Mouse (Mus musculus): Measurements from ENCODE around the gene Rdh19. TPM values are rescaled to one million over a fixed set of nuclear protein-coding genes. Genes with fewer than 3 reads are reported as not detected.

Rdh19 gene
- polyA plus RNA-seq, 1 experiment: not detected

DNA sequence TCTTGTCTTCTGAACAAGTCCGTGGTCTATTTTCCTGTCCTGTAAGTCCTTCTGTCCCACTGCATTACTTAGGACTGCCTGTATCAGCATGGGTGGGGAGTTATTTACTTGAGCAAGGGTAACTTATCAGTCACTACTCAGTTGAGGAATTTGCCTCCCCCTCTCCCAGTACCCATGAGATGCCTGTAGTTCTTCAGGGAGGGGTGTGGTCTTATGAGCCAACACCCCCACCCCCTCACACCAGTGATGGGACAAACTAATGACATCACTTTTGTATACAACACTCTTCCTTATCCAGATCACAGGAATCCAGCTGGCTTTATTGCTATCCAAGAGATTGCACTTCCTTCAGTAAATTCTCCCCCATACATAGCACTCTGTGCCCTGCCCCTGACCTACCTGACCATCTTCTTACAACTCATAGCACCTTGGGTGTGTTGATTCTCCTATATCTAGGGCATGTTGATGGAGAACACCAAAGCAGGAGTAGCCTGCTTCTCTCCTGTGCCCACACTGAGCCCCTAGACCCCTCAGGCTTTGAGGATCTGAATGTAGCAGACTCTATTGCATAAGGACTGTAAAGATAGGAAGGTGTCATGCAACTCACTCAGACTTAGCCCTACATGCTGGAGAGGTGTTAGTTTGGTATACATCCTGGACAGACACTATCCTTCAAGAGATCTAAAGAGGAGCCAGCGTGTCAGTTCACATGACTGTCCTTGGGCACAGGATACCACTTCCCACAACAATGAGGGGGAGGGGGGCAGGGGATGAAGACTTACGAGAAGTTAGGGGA is 28.7 kb downstream of the Rdh19 start:
- TF ChIP-seq EP300 (IDR thresholded peaks at IDR 0.05; ENCODE audit: insufficient read depth, low read depth, low read length) (no peak), POLR2A (IDR thresholded peaks at IDR 0.05; ENCODE audit: insufficient read depth, low read length) (no peak)
- no peak overlapping the region for H3K9ac ChIP-seq (ENCODE audit: low read depth, poor library complexity, severe bottlenecking)
- peaks cover 8% of the 10 kb centered on the region for H3K4me1 ChIP-seq (ENCODE audit: control insufficient read depth, insufficient read depth, low read length)
- H3K9me3 ChIP-seq (replicated peaks; ENCODE audit: control insufficient read depth, insufficient read depth, low read length, poor library complexity, severe bottlenecking): no peaks in the 10 kb centered on the region
- H3K27ac ChIP-seq (ENCODE audit: insufficient read depth, low read length): no peak overlapping the region
- H3K4me3 ChIP-seq (ENCODE audit: low read depth, low read length): peak overlapping the region; percentile 5; the same call in 1 of the 2 replicates
- no peaks in the 10 kb centered on the region for H3K36me3 ChIP-seq (ENCODE audit: control insufficient read depth, insufficient read depth, low read length, poor library complexity, severe bottlenecking)
- H3K27me3 ChIP-seq (ENCODE audit: control insufficient read depth, insufficient read depth, low read length, poor library complexity, severe bottlenecking): no peaks in the 10 kb centered on the region

GRCm38 (mm10) chr10:127879155-127879688 is 29.5 kb downstream of the Rdh19 start:
- Histone ChIP-seq H3K36me3 (ENCODE audit: control insufficient read depth, insufficient read depth, low read length, poor library complexity, severe bottlenecking) (no peaks in the 10 kb centered on the region), H3K9ac (ENCODE audit: low read depth, poor library complexity, severe bottlenecking) (no peak overlapping the region), H3K9me3 (replicated peaks; ENCODE audit: control insufficient read depth, insufficient read depth, low read length, poor library complexity, severe bottlenecking) (no peaks in the 10 kb centered on the region), H3K4me1 (ENCODE audit: control insufficient read depth, insufficient read depth, low read length) (peaks cover 8% of the 10 kb centered on the region), H3K27me3 (ENCODE audit: control insufficient read depth, insufficient read depth, low read length, poor library complexity, severe bottlenecking) (no peaks in the 10 kb centered on the region), H3K4me3 (ENCODE audit: low read depth, low read length) (peak overlapping the region; percentile 70), H3K27ac (ENCODE audit: insufficient read depth, low read length) (peak overlapping the region; percentile 18; the same call in 1 of the 2 replicates)
- TF ChIP-seq POLR2A (IDR thresholded peaks at IDR 0.05; ENCODE audit: insufficient read depth, low read length) (no peak), EP300 (IDR thresholded peaks at IDR 0.05; ENCODE audit: insufficient read depth, low read depth, low read length) (peak; percentile 60), CTCF (IDR thresholded peaks at IDR 0.05; ENCODE audit: low read depth, low read length) (no peak)

- no peaks in the 10 kb centered on the region for H3K9me3 ChIP-seq (replicated peaks; ENCODE audit: control insufficient read depth, insufficient read depth, low read length, poor library complexity, severe bottlenecking)
- no peak for TF ChIP-seq EP300 (IDR thresholded peaks at IDR 0.05; ENCODE audit: insufficient read depth, low read depth, low read length)
- peak overlapping the region; percentile 30; the same call in 1 of the 2 replicates for H3K27ac ChIP-seq (ENCODE audit: insufficient read depth, low read length)
These were observed 31.3 kb downstream of the Rdh19 start for GRCm38 (mm10) chr10:127881041-127881440.

DNA sequence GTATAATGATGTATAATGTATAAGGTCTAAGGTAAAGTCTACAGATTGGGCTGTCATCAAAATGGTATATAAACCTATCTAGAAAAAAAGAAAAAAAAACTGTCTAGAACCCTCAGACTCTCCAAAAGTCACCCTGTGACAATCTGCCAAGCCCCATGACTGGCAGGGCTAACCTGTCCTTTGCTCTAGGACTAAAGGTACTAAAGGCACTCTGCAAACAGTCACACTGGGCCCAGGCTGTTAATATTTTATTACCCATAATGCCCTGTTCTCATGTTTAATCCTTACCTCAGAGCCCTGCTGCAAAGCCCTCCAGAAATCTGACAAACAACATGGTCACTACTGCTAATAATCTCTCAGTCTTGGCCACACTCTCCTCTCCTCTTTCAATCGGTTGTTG is 36.8 kb downstream of the Rdh19 start:
- Histone ChIP-seq H3K4me1 (ENCODE audit: control insufficient read depth, insufficient read depth, low read length) (no peaks in the 10 kb centered on the region), H3K9me3 (replicated peaks; ENCODE audit: control insufficient read depth, insufficient read depth, low read length, poor library complexity, severe bottlenecking) (no peaks in the 10 kb centered on the region), H3K27me3 (ENCODE audit: control insufficient read depth, insufficient read depth, low read length, poor library complexity, severe bottlenecking) (no peaks in the 10 kb centered on the region), H3K36me3 (ENCODE audit: control insufficient read depth, insufficient read depth, low read length, poor library complexity, severe bottlenecking) (no peaks in the 10 kb centered on the region), H3K4me3 (ENCODE audit: low read depth, low read length) (no peak overlapping the region), H3K27ac (ENCODE audit: insufficient read depth, low read length) (no peak overlapping the region), H3K9ac (ENCODE audit: low read depth, poor library complexity, severe bottlenecking) (no peak overlapping the region)
- TF ChIP-seq EP300 (IDR thresholded peaks at IDR 0.05; ENCODE audit: insufficient read depth, low read depth, low read length) (no peak), CTCF (IDR thresholded peaks at IDR 0.05; ENCODE audit: low read depth, low read length) (no peak), POLR2A (IDR thresholded peaks at IDR 0.05; ENCODE audit: insufficient read depth, low read length) (no peak)

More at GRCm38 (mm10) chr10:127881041-127881440, 31.3 kb downstream of the Rdh19 start:
- no peak overlapping the region for H3K4me3 ChIP-seq (ENCODE audit: low read depth, low read length)
- no peak overlapping the region for H3K9ac ChIP-seq (ENCODE audit: low read depth, poor library complexity, severe bottlenecking)
- H3K36me3 ChIP-seq (ENCODE audit: control insufficient read depth, insufficient read depth, low read length, poor library complexity, severe bottlenecking): no peaks in the 10 kb centered on the region
- peaks cover 8% of the 10 kb centered on the region for H3K4me1 ChIP-seq (ENCODE audit: control insufficient read depth, insufficient read depth, low read length)
- no peaks in the 10 kb centered on the region for H3K27me3 ChIP-seq (ENCODE audit: control insufficient read depth, insufficient read depth, low read length, poor library complexity, severe bottlenecking)

- Histone ChIP-seq H3K27me3 (ENCODE audit: control insufficient read depth, insufficient read depth, low read length, poor library complexity, severe bottlenecking) (no peaks in the 10 kb centered on the region), H3K36me3 (ENCODE audit: control insufficient read depth, insufficient read depth, low read length, poor library complexity, severe bottlenecking) (no peaks in the 10 kb centered on the region), H3K9ac (ENCODE audit: low read depth, poor library complexity, severe bottlenecking) (no peak overlapping the region), H3K4me3 (ENCODE audit: low read depth, low read length) (no peak overlapping the region), H3K9me3 (replicated peaks; ENCODE audit: control insufficient read depth, insufficient read depth, low read length, poor library complexity, severe bottlenecking) (no peaks in the 10 kb centered on the region), H3K4me1 (ENCODE audit: control insufficient read depth, insufficient read depth, low read length) (no peaks in the 10 kb centered on the region), H3K27ac (ENCODE audit: insufficient read depth, low read length) (no peak overlapping the region)
- TF ChIP-seq EP300 (IDR thresholded peaks at IDR 0.05; ENCODE audit: insufficient read depth, low read depth, low read length) (no peak), POLR2A (IDR thresholded peaks at IDR 0.05; ENCODE audit: insufficient read depth, low read length) (no peak), CTCF (IDR thresholded peaks at IDR 0.05; ENCODE audit: low read depth, low read length) (no peak)
These were observed 37.2 kb downstream of the Rdh19 start for GRCm38 (mm10) chr10:127886971-127887370.

- Histone ChIP-seq H3K4me3 (ENCODE audit: low read depth, low read length) (no peak within 1 kb of the TSS), H3K27me3 (ENCODE audit: control insufficient read depth, insufficient read depth, low read length, poor library complexity, severe bottlenecking) (no peaks in the 10 kb centered on the region), H3K27ac (ENCODE audit: insufficient read depth, low read length) (no peak within 1 kb of the TSS), H3K9ac (ENCODE audit: low read depth, poor library complexity, severe bottlenecking) (no peak within 1 kb of the TSS), H3K4me1 (ENCODE audit: control insufficient read depth, insufficient read depth, low read length) (no peaks in the 10 kb centered on the region), H3K9me3 (replicated peaks; ENCODE audit: control insufficient read depth, insufficient read depth, low read length, poor library complexity, severe bottlenecking) (no peaks in the 10 kb centered on the region), H3K36me3 (ENCODE audit: control insufficient read depth, insufficient read depth, low read length, poor library complexity, severe bottlenecking) (no peaks in the 10 kb centered on the region)
- no peak for TF ChIP-seq CTCF (IDR thresholded peaks at IDR 0.05; ENCODE audit: low read depth, low read length)
- no peak for TF ChIP-seq EP300 (IDR thresholded peaks at IDR 0.05; ENCODE audit: insufficient read depth, low read depth, low read length)
- TF ChIP-seq POLR2A (IDR thresholded peaks at IDR 0.05; ENCODE audit: insufficient read depth, low read length): no peak
These were observed 38.9 kb downstream of the Rdh19 start, which contains the start of gene Rdh7 for GRCm38 (mm10) chr10:127888605-127889004. TSS of gene Rdh7 (minus strand) at chr10:127888817.

Measured in ES-Bruce4 (cell line).